Mouse (Mus musculus) kidney, postnatal 0 days (tissue): Measurements from ENCODE around the gene Slc37a4. TPM values are rescaled to one million over a fixed set of nuclear protein-coding genes. Genes with fewer than 3 reads are reported as not detected.

Source experiments
- ATAC-seq: fragments of 200-750 bp; cut with Nextera tagmentation; replicated peaks from 2 replicates; pipeline ENCODE4 v1.8.0; 2017; ENCODE audit warnings: low read depth, moderate number of reproducible peaks, moderate TSS enrichment, moderate library complexity; ENCODE audit not compliant: low FRiP score
- DNase-seq: peaks from one replicate; pipeline ENCODE4 v3.0.0-alpha.2; 2016; ENCODE audit warnings: low spot score
- H3K27ac ChIP-seq: fragments of 300-500 bp; sonication (generic); 2 replicates; pipeline ENCODE4 v1.5.1; 2014; ENCODE audit warnings: mild to moderate bottlenecking
- H3K27me3 ChIP-seq: fragments of 300-500 bp; sonication (generic); 2 replicates; pipeline ENCODE4 v1.6.1; 2014; ENCODE audit warnings: low read length, mixed read lengths; ENCODE audit not compliant: insufficient read depth
- H3K36me3 ChIP-seq: fragments of 300-500 bp; sonication (generic); 2 replicates; pipeline ENCODE4 v1.6.1; 2014; ENCODE audit warnings: low read length, mixed read lengths; ENCODE audit not compliant: insufficient read depth
- H3K4me1 ChIP-seq: fragments of 300-500 bp; sonication (generic); replicated peaks from 2 replicates; pipeline ENCODE4 v1.6.1; 2014; ENCODE audit warnings: antibody characterized with exemption, low read length, mixed read lengths; ENCODE audit not compliant: insufficient read depth
- H3K4me2 ChIP-seq: fragments of 300-500 bp; sonication (generic); 2 replicates; pipeline ENCODE4 v1.6.1; 2014; ENCODE audit warnings: mild to moderate bottlenecking, low read length, moderate library complexity, mixed read lengths
- H3K4me3 ChIP-seq: fragments of 300-500 bp; sonication (generic); replicated peaks from 2 replicates; pipeline ENCODE4 v1.5.1; 2014; ENCODE audit warnings: low read depth, low read length
- H3K9ac ChIP-seq: fragments of 300-500 bp; sonication (generic); 2 replicates; pipeline ENCODE4 v1.6.1; 2014; ENCODE audit warnings: low read depth, low read length
- H3K9me3 ChIP-seq: fragments of 300-500 bp; sonication (generic); replicated peaks from 2 replicates; pipeline ENCODE4 v1.6.1; 2016; ENCODE audit warnings: low read length, inconsistent platforms, mixed read lengths
- CTCF ChIP-seq: IDR thresholded peaks from 2 replicates; pipeline ENCODE4 v1.5.1; 2016; ENCODE audit warnings: antibody characterized with exemption, low read depth, mild to moderate bottlenecking, moderate library complexity
- WGBS: fragments of 180-500 bp; shearing (Covaris S2); extraction: QIAGEN DNeasy Blood & Tissue Kit; methylation state at CpG from one replicate; pipeline ENCODE4 v1.1.7; 2014; 5-methylcytosine and 5-hydroxymethylcytosine counted together
- polyA plus RNA-seq: library from polyadenylated mRNA; unstranded; fragments of >200 nt; fragmentation: Nextera tagmentation; extraction: Ambion mirVana; gene quantifications from 2 replicates; pipeline ENCODE4 v1.2.1, GENCODE M21; 2015

Gene Slc37a4
- polyA plus RNA-seq, 1 experiment from 2014 or later = 88.7 TPM

DNA sequence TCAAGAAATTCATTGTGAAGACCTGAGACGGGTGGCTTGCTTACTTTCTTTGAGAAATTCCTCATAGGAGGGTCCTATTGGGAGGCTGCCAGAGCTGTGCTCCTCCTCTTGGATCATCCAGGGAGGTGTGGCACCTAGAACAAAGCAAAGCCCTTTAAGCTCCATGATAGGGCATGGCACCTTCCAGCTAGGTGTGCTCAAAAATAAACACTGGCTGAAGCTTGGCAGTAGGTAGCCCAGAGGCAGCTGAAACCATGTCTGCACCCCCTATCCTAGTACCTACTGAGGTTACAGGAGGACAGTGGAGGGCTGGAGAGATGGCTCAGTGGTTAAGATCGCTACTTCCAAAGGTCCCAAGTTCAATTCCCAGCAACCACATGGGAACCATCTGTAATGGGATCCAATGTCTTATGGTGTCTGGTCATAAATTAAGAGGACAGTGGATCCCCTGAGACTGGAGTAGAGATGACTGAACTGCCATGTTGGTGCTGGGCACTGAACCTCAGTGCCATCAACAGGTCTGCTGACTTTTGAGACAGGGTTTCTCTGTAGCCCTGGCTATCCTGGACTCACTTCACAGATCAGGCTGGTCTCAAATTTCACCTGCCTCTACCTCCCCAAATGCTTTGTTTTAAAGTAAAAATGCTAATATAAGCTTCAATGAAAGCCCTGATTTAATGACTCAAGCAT lies 14.1 kb downstream of the Slc37a4 start:
- Histone ChIP-seq H3K4me1 (no peaks in the 10 kb centered on the region), H3K9me3 (no peaks in the 10 kb centered on the region), H3K9ac (no peak overlapping the region), H3K4me3 (no peak overlapping the region), H3K27me3 (no peaks in the 10 kb centered on the region), H3K4me2 (no peak overlapping the region), H3K27ac (no peak overlapping the region), H3K36me3 (peaks cover 45% of the 10 kb centered on the region)
- ATAC-seq (no peak), DNase-seq (no peak)
- no peak for TF ChIP-seq CTCF
- WGBS = 84% methylated on average over 2 of the region's 2 CpGs

DNA sequence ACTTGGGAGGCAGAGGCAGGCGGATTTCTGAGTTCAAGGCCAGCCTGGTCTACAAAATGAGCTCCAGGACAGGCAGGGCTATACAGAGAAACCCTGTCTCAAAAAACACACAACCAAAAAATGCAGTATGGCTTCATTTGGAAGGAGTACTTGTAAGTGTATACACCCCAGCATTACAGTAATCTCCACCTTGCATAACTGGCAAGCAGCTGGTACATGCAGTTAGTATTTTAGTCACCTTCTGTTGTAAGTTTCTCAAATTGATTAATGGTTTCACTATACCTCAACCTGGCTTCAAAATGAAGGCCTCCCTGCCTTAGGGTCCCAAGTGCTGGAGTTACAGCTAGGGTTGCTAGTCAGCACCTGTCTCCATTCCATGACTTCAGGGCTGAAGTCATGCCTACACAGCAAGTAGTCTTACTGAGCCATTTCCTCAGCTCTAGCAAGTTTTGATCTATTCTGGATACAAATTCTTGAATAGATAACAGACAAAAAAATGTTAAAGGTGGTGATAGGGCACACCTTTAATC lies 15.0 kb downstream of the Slc37a4 start:
- H3K9ac ChIP-seq = no peak overlapping the region
- ATAC-seq (no peak), DNase-seq (no peak)
- no peaks in the 10 kb centered on the region for H3K9me3 ChIP-seq
- TF ChIP-seq CTCF = no peak
- H3K27ac ChIP-seq = no peak overlapping the region
- no peak overlapping the region for H3K4me2 ChIP-seq
- H3K4me3 ChIP-seq = no peak overlapping the region
- peaks cover 45% of the 10 kb centered on the region for H3K36me3 ChIP-seq
- 85% methylated on average over 1 of the region's 1 CpGs for WGBS
- H3K27me3 ChIP-seq = no peaks in the 10 kb centered on the region
- no peaks in the 10 kb centered on the region for H3K4me1 ChIP-seq

DNA sequence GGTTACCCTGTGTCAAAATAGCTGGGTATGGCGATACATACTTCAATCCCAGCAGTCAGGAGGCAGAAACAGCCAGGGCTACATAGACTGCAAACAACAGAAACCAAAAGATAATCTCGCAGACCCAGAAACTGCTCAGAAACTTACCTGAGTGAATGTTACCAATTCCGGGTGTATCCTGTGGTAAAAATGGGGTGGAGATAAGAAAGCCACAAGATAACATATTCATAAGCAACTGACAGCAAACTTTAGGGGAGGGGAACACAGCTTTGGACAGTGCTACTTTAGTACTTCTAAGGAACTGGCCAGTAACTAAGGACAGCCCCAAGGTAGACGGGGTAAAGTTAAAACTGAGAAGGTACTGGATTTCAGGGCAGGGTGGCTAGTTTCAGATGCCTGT lies 15.7 kb downstream of the Slc37a4 start:
- DNase-seq (no peak), ATAC-seq (no peak)
- no peak overlapping the region for H3K9ac ChIP-seq
- 81% methylated on average over 4 of the region's 4 CpGs for WGBS
- H3K9me3 ChIP-seq = no peaks in the 10 kb centered on the region
- H3K4me3 ChIP-seq = no peak overlapping the region
- no peak overlapping the region for H3K4me2 ChIP-seq
- TF ChIP-seq CTCF = no peak
- peaks cover 45% of the 10 kb centered on the region for H3K36me3 ChIP-seq
- H3K27ac ChIP-seq = no peak overlapping the region
- H3K4me1 ChIP-seq = 0 out of 2 replicates have a peak, but pooled peaks cover 3% of the 10 kb centered on the region
- no peaks in the 10 kb centered on the region for H3K27me3 ChIP-seq

DNA sequence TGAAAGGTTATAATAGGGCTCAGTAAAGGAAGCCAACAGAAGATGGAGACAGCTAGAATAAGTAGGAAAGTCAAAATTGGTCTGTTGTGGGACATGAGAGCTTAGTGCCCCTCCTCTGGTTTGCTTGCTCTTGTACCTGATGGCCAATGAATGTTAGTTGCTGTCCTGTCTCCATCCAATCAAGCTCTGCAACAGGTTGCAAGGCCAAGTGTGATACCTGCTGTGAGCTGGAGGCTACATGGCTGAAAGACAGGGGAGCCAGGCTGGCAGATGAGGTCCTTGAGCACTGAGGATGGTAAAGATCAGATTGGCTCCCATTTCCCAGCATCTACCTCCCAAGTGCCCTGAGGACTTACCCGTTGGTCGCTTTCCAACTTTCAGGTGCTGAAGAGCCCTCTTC lies 16.1 kb downstream of the Slc37a4 start:
- Histone ChIP-seq H3K27ac (no peak overlapping the region), H3K4me2 (no peak overlapping the region), H3K4me1 (0 out of 2 replicates have a peak, but pooled peaks cover 3% of the 10 kb centered on the region), H3K27me3 (no peaks in the 10 kb centered on the region), H3K4me3 (no peak overlapping the region), H3K9ac (no peak overlapping the region), H3K36me3 (peaks cover 45% of the 10 kb centered on the region), H3K9me3 (no peaks in the 10 kb centered on the region)
- ATAC-seq (no peak), DNase-seq (no peak)
- 71% methylated on average over 2 of the region's 2 CpGs for WGBS
- no peak for TF ChIP-seq CTCF

DNA sequence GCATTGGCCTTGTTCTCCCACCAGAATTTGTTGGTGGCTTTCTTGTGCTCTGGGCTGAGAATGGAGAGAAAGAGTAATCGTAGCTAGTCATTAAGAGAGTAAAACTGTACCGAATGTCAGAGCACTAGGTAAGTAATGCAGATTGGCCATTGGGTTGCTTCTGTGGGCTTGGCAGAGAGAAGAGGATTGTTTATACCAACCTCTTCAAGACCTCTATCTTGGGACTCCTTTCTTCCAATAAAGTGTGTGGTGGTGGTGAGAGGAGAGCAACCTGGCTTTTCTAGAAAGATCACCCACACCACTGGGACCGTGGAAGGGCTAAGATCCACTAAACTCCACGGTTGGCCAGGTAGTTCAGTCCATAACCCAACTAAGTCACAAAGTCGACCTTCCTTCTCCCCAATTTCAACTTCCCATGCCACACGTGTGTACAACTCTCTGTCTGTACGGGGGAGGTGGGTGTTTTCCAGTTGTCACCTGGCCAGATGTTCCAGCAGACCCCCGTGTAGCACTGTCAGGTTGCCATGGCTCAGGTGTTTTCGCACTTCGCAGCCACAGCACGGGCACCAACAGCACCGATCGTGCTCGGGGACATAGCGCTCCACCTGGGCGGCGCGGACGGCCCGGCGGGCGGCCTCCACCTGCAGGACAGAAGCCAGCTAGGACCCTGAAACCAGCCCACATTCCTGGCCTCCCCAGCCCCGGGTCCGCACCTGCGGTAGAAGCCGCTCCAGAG lies 20.7 kb downstream of the Slc37a4 start:
- peak; percentile 69 for ATAC-seq
- Histone ChIP-seq H3K4me3 (peak overlapping the region; percentile 86), H3K27ac (peak overlapping the region; percentile 78), H3K9ac (peak overlapping the region; percentile 81), H3K9me3 (no peaks in the 10 kb centered on the region), H3K4me1 (0 out of 2 replicates have a peak, but pooled peaks cover 3% of the 10 kb centered on the region), H3K36me3 (peaks cover 13% of the 10 kb centered on the region; the same call in 1 of the 2 replicates), H3K27me3 (no peaks in the 10 kb centered on the region), H3K4me2 (peak overlapping the region; percentile 93)
- no peak for TF ChIP-seq CTCF
- DNase-seq = no peak
- 5% methylated on average over 26 of the region's 26 CpGs for WGBS

DNA sequence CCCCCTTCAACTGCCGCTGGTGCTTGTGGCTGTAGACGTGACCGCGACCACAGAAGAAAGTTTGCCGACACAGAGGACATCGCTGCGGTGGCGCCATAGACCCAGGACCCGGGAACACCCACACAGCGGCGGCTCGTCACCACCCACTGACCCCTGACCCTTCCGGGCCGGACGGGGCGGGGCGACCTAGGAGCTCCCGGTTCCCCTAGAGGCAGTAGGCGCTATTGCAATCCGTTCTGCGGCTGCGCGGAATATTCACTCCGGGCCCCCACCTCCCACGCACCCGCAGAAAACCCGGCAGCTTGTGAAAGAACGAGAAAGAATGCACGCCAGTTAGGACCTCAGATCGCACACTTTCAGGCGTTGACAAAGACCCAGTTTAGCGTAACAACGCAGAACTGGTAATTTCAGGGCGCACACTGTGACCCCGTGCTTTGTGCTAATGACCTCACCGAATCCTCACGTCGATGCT lies 21.3 kb downstream of the Slc37a4 start:
- ATAC-seq (peak; percentile 91), DNase-seq (peak; percentile 96)
- Histone ChIP-seq H3K4me3 (peak overlapping the region; percentile 86), H3K4me2 (peak overlapping the region; percentile 93), H3K4me1 (0 out of 2 replicates have a peak, but pooled peaks cover 3% of the 10 kb centered on the region), H3K36me3 (peaks cover 7% of the 10 kb centered on the region; the same call in 1 of the 2 replicates), H3K9me3 (no peaks in the 10 kb centered on the region), H3K27ac (peak overlapping the region; percentile 78), H3K27me3 (no peaks in the 10 kb centered on the region), H3K9ac (peak overlapping the region; percentile 81)
- peak; percentile 82 for TF ChIP-seq CTCF
- WGBS = under 1% methylated on average over 38 of the region's 38 CpGs
